18 mouse cellular contexts compared by ENCODE assay signal in genomic region chr16:35013501-35013900, GRCm38 (mm10).
"Had no signal": no experiment of that assay in that cellular context is flagged by ENCODE, and none has a peak within 500 bp of the region (broad histone marks: within the 10 kb centered on the region; RNA-seq: fewer than 3 reads in every experiment).

No protein-coding gene starts in this region.

- H3K4me1 ChIP-seq: midbrain, embryonic 13.5 days; midbrain, embryonic 15.5 days; neural tube, embryonic 13.5 days; neural tube, embryonic 15.5 days had no signal

- ATAC-seq: liver, postnatal 0 days; midbrain, embryonic 13.5 days; midbrain, embryonic 15.5 days had no signal

- H3K36me3 ChIP-seq: midbrain, embryonic 13.5 days; midbrain, embryonic 15.5 days; neural tube, embryonic 13.5 days; neural tube, embryonic 15.5 days had no signal

- H3K9ac ChIP-seq: liver, postnatal 0 days; lung, embryonic 14.5 days; midbrain, embryonic 13.5 days; midbrain, embryonic 15.5 days; neural tube, embryonic 13.5 days; neural tube, embryonic 15.5 days had no signal

- DNase-seq: liver, postnatal 0 days; lung, embryonic 14.5 days; lung, postnatal 10 days; lung, postnatal 4 days; retina, postnatal 1 day; right cerebral cortex, adult 18-20 months; right cerebral cortex, postnatal 25 days; right cerebral cortex, postnatal 4 days; spleen, adult 18-20 months; thymus, adult 18-20 months; thymus, postnatal 14 days; thymus, postnatal 36 days had no signal

- H3K4me2 ChIP-seq: lung, embryonic 14.5 days; midbrain, embryonic 11.5 days; midbrain, embryonic 13.5 days; midbrain, embryonic 15.5 days; neural tube, embryonic 13.5 days; neural tube, embryonic 15.5 days had no signal

- H3K4me3 ChIP-seq: megakaryocyte, embryonic 14.5 days; midbrain, embryonic 13.5 days; midbrain, embryonic 15.5 days; neural tube, embryonic 13.5 days; neural tube, embryonic 15.5 days had no signal

- H3K27ac ChIP-seq: midbrain, embryonic 13.5 days; midbrain, embryonic 15.5 days; neural tube, embryonic 13.5 days; neural tube, embryonic 15.5 days had no signal

- H3K9me3 ChIP-seq: midbrain, embryonic 13.5 days; midbrain, embryonic 15.5 days; neural tube, embryonic 13.5 days; neural tube, embryonic 15.5 days had no signal
